Mouse (Mus musculus) splenic B cell, adult 2 months (primary cell): ENCODE results near the gene Olfr959.

ENCODE experiments used
- DNase-seq: peaks from one replicate; pipeline ENCODE4 v3.0.0-alpha.2; 2011; ENCODE audit warnings: low read depth, low spot score
- H3K27me3 ChIP-seq: 2 replicates; pipeline ENCODE4 v1.6.1; 2012; ENCODE audit warnings: mild to moderate bottlenecking, low read length, moderate library complexity, mixed read lengths; ENCODE audit not compliant: control insufficient read depth, poor library complexity, insufficient read depth, severe bottlenecking
- H3K36me3 ChIP-seq: 2 replicates; pipeline ENCODE4 v1.6.1; 2012; ENCODE audit warnings: mild to moderate bottlenecking, low read length, moderate library complexity, mixed read lengths; ENCODE audit not compliant: control insufficient read depth, poor library complexity, insufficient read depth, severe bottlenecking

Gene Olfr959

GRCm38 (mm10) chr9:39523616-39524285 lies 51.6 kb downstream of the Olfr959 start:
- DNase-seq, result no peak
- no peaks in the 10 kb centered on the region for H3K27me3 ChIP-seq
- H3K36me3 ChIP-seq, result no peaks in the 10 kb centered on the region
